In the genomic region with DNA sequence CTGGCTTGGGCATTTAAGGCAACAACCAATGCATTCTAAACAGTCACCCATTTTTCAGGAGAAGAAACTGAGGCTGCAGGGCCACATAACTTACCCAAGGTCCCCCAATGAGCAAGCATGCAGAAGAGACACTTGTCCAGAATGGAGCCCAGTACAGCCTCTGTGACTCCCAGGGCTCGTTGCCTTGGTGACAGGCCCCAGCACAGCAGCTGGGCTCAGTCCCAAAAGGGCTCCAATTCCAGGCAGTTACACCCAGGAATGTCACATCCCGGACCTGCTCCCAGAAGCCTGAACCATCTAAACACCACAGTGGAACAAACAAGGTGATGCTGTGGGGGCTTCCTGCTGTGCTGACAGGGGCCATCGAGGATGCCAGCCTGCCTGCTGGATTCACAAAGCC, we compare ENCODE assay signal across 13 mouse cellular contexts. TPM values are rescaled to one million over a fixed set of nuclear protein-coding genes. Genes with fewer than 3 reads are reported as not detected.
DNase-seq lines count a peak whose midpoint lies in the region; ATAC-seq lines count a peak whose summit lies in the region.
"Had no signal": no experiment of that assay in that cellular context is flagged by ENCODE, and none has a peak within 500 bp of the region (broad histone marks: within the 10 kb centered on the region; RNA-seq: fewer than 3 reads in every experiment).

No protein-coding gene starts in this region.

- H3K9me3 ChIP-seq in hindbrain, embryonic 12.5 days (replicated peaks): no peaks in the 10 kb centered on the region
- no peaks in the 10 kb centered on the region for H3K9me3 ChIP-seq in hindbrain, embryonic 16.5 days (ENCODE audit: control insufficient read depth, low read length)
- H3K9me3 ChIP-seq: limb, embryonic 12.5 days; lung, embryonic 15.5 days; stomach, embryonic 15.5 days had no signal

- no peak overlapping the region for H3K27ac ChIP-seq in hindbrain, embryonic 12.5 days
- no peak overlapping the region; the same call in 1 of the 2 replicates for H3K27ac ChIP-seq in hindbrain, embryonic 16.5 days (ENCODE audit: low read depth, low read length)
- H3K27ac ChIP-seq: limb, embryonic 12.5 days; lung, embryonic 15.5 days had no signal

- H3K4me1 ChIP-seq in hindbrain, embryonic 12.5 days: peaks cover 48% of the 10 kb centered on the region
- peaks cover 46% of the 10 kb centered on the region for H3K4me1 ChIP-seq in hindbrain, embryonic 16.5 days (ENCODE audit: control insufficient read depth, insufficient read depth, low read depth, low read length)

- DNase-seq in Muller cell, postnatal 12 days (ENCODE audit: inconsistent ontology term): peak; percentile 76
- DNase-seq in R1 (ENCODE audit: low read depth, low spot score): peak; percentile 18
- peak; percentile 24 for DNase-seq in mesoderm, embryonic 11.5 days (ENCODE audit: low read depth, low spot score)
- DNase-seq in right cerebral cortex, postnatal 4 days: no peak
- DNase-seq in ovary, adult 18-20 months (ENCODE audit: low spot score): no peak
- DNase-seq: cerebellum, postnatal 36 days had no signal

- H3K36me3 ChIP-seq in hindbrain, embryonic 12.5 days: no peaks in the 10 kb centered on the region
- H3K36me3 ChIP-seq in hindbrain, embryonic 16.5 days (ENCODE audit: control insufficient read depth, insufficient read depth, low read length): no peaks in the 10 kb centered on the region
- H3K36me3 ChIP-seq: limb, embryonic 12.5 days; lung, embryonic 15.5 days; stomach, embryonic 15.5 days had no signal

- no peak for ATAC-seq in hindbrain, embryonic 12.5 days (ENCODE audit: low FRiP score)
- ATAC-seq in hindbrain, embryonic 16.5 days: no peak

- WGBS in hindbrain, embryonic 12.5 days: 35% methylated on average over 3 of the region's 3 CpGs
- WGBS in hindbrain, embryonic 16.5 days: 28% methylated on average over 3 of the region's 3 CpGs

- 0 out of 2 replicates have a peak overlapping the region, but pooled peaks have one; percentile 35 for H3K9ac ChIP-seq in hindbrain, embryonic 12.5 days
- H3K9ac ChIP-seq in hindbrain, embryonic 16.5 days (ENCODE audit: low read depth, low read length): no peak overlapping the region
- H3K9ac ChIP-seq: limb, embryonic 12.5 days; lung, embryonic 15.5 days; stomach, embryonic 15.5 days had no signal

- H3K4me3 ChIP-seq in hindbrain, embryonic 12.5 days: no peak overlapping the region
- H3K4me3 ChIP-seq in hindbrain, embryonic 16.5 days (ENCODE audit: low read length): no peak overlapping the region
- H3K4me3 ChIP-seq: erythroblast, embryonic 14.5 days; limb, embryonic 12.5 days; lung, embryonic 15.5 days; myocyte; stomach, embryonic 15.5 days had no signal

- peaks cover 42% of the 10 kb centered on the region for H3K27me3 ChIP-seq in hindbrain, embryonic 12.5 days
- peaks cover 2% of the 10 kb centered on the region; the same call in 1 of the 2 replicates for H3K27me3 ChIP-seq in hindbrain, embryonic 16.5 days (replicated peaks; ENCODE audit: control insufficient read depth, insufficient read depth, low read length)

- no peak overlapping the region for H3K4me2 ChIP-seq in hindbrain, embryonic 12.5 days (replicated peaks)
- no peak overlapping the region for H3K4me2 ChIP-seq in hindbrain, embryonic 16.5 days (ENCODE audit: low read length)
- H3K4me2 ChIP-seq: limb, embryonic 12.5 days; lung, embryonic 15.5 days; stomach, embryonic 15.5 days had no signal

RNA-seq across cellular contexts. Expression of a gene that starts 6.1 kb away (rescaled TPM):
- polyA plus RNA-seq in hindbrain, embryonic 12.5 days (2016; fragmentation: Nextera tagmentation; extraction: Ambion mirVana): 9.4 and 10.8 TPM in 2 replicates
- 8.6 and 12.3 TPM in 2 replicates for polyA plus RNA-seq in hindbrain, embryonic 16.5 days (2015; fragmentation: Nextera tagmentation; extraction: Ambion mirVana)
- polyA plus RNA-seq: erythroblast, embryonic 14.5 days had no signal

Comparison
In these comparisons a context has a peak if more than half of its experiments do, and no peak if none do; other contexts are left out.
1. DNase-seq: peak in Muller cell, postnatal 12 days (single experiment), R1 (single experiment) and mesoderm, embryonic 11.5 days (single experiment); none in right cerebral cortex, postnatal 4 days (single experiment) and ovary, adult 18-20 months (single experiment).